Mouse (Mus musculus) brain, embryonic 14.5 days (tissue): ENCODE measurements around the gene Gm14443.
"Not testable (repeated sequence)": the region's sequence is repeated elsewhere in the genome, so short reads cannot be mapped to it uniquely, and the experiment has no call there.

Experiments used
- CTCF ChIP-seq: fragments of 200-500 bp; IDR thresholded peaks from 2 replicates; pipeline ENCODE4 v1.5.1; 2012; ENCODE audit warnings: inconsistent platforms, mild to moderate bottlenecking, moderate library complexity, borderline replicate concordance; ENCODE audit not compliant: insufficient read depth, insufficient read length; ENCODE audit errors: extremely low read depth
- POLR2A ChIP-seq: fragments of 200-500 bp; IDR thresholded peaks from 2 replicates; pipeline ENCODE4 v1.6.1; 2012; ENCODE audit warnings: mild to moderate bottlenecking, inconsistent platforms, borderline replicate concordance; ENCODE audit not compliant: poor library complexity, insufficient read depth, insufficient read length, severe bottlenecking; ENCODE audit errors: extremely low read depth

- TF ChIP-seq POLR2A, CTCF: not testable (repeated sequence)
These were observed 35.0 kb downstream of the Gm14443 start for GRCm38 (mm10) chr2:175140624-175141023.
